Mouse (Mus musculus): ENCODE results near the gene Gm10719. TPM values are rescaled to one million over a fixed set of nuclear protein-coding genes. Genes with fewer than 3 reads are reported as not detected.
"Not testable (repeated sequence)": the region's sequence is repeated elsewhere in the genome, so short reads cannot be mapped to it uniquely, and the experiment has no call there.

Gm10719 gene
- 2.6 and 4.7 TPM in 2 replicates for total RNA-seq (2021)
- long read RNA-seq = 0 reads

DNA sequence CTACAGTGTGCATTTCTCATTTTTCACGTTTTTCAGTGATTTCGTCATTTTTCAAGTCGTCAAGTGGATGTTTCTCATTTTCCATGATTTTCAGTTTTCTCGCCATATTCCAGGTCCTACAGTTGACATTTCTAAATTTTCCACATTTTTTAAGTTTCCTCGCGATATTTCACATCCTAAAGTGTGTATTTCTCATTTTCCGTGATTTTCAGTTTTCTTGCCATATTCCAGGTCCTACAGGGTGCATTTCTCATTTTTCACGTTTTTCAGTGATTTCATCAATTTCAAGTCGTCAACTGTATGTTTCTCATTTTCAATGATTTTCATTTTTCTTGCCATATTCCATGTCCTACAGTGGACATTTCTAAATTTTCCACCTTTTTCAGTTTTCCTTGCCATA is at the start of gene Gm10719:
Gene Gm10719, plus strand, starts transcription at position 301 of the 400 bp plus-strand sequence.
- DNase-seq = not testable (repeated sequence)

DNA sequence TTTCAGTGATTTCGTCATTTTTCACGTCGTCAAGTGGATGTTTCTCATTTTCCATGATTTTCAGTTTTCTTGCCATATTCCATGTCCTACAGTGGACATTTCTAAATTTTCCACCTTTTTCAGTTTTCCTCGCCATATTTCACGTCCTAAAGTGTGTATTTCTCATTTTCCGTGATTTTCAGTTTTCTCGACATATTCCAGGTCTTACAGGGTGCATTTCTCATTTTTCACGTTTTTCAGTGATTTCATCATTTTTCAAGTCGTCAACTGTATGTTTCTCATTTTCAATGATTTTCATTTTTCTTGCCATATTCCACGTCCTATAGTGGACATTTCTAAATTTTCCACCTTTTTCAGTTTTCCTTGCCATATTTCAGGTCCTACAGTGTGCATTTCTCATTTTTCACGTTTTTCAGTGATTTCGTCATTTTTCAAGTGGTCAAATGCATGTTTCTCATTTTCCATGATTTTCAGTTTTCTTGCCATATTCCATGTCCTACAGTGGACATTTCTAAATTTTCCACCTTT is 16.7 kb upstream of the Gm10719 start, which contains the start of gene Gm10722:
Gene Gm10722, plus strand, starts transcription at position 478 of the 528 bp plus-strand sequence.
- not testable (repeated sequence) for DNase-seq

DNA sequence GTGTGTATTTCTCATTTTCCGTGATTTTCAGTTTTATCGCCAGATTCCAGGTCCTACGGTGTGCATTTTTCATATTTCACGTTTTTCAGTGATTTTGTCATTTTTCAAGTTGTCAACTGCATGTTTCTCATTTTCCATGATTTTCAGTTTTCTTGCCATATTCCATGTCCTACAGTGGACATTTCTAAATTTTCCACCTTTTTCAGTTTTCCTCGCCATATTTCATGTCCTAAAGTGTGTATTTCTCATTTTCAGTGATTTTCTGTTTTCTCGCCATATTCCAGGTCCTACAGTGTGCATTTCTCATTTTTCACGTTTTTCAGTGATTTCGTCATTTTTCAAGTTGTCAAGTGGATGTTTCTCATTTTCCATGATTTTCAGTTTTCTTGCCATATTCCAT is 16.2 kb upstream of the Gm10719 start:
- DNase-seq = not testable (repeated sequence)

- DNase-seq = peak; percentile 100
Observed at GRCm38 (mm10) chr9:3001948-3002659, 15.1 kb upstream of the Gm10719 start.

- DNase-seq = not testable (repeated sequence)
Observed at GRCm38 (mm10) chr9:3002794-3003396, 14.3 kb upstream of the Gm10719 start, which contains the start of gene Gm11168. Gm11168 (plus strand) TSS chr9:3003346.

- not testable (repeated sequence) for DNase-seq
Observed at GRCm38 (mm10) chr9:3006179-3006578, 11.0 kb upstream of the Gm10719 start.

GRCm38 (mm10) chr9:3006636-3007035 is 10.6 kb upstream of the Gm10719 start:
- not testable (repeated sequence) for DNase-seq

DNA sequence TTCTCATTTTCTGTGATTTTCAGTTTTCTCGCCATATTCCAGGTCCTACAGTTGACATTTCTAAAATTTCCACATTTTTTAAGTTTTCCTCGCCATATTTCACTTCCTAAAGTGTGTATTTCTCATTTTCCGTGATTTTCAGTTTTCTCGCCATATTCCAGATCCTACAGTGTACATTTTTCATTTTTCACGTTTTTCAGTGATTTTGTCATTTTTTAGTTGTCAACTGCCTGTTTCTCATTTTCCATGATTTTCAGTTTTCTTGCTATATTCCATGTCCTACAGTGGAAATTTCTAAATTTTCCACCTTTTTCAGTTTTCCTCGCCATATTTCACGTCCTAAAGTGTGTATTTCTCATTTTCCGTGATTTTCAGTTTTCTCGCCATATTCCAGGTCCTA is 9.9 kb upstream of the Gm10719 start:
- not testable (repeated sequence) for DNase-seq

DNA sequence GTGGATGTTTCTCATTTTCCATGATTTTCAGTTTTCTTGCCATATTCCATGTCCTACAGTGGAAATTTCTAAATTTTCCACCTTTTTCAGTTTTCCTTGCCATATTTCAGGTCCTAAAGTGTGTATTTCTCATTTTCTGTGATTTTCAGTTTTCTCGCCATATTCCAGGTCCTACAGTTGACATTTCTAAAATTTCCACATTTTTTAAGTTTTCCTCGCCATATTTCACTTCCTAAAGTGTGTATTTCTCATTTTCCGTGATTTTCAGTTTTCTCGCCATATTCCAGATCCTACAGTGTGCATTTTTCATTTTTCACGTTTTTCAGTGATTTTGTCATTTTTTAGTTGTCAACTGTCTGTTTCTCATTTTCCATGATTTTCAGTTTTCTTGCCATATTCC is 7.9 kb upstream of the Gm10719 start:
- DNase-seq = not testable (repeated sequence)

DNA sequence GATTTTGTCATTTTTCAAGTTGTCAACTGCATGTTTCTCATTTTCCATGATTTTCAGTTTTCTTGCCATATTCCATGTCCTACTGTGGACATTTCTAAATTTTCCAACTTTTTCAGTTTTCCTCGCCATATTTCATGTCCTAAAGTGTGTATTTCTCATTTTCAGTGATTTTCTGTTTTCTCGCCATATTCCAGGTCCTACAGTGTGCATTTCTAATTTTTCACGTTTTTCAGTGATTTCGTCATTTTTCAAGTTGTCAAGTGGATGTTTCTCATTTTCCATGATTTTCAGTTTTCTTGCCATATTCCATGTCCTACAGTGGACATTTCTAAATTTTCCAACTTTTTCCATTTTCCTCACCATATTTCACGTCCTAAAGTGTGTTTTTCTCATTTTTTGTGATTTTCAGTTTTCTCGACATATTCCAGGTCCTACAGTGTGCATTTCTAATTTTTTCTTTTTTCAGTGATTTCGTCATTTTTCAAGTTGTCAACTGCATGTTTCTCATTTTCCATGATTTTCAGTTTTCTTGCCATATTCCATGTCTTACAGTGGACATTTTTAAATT is 5.1 kb upstream of the Gm10719 start:
- not testable (repeated sequence) for DNase-seq

- not testable (repeated sequence) for DNase-seq
Observed at GRCm38 (mm10) chr9:3012733-3013279, 4.4 kb upstream of the Gm10719 start, which contains the start of gene Gm10721. Gm10721 (plus strand) TSS chr9:3013140.

GRCm38 (mm10) chr9:3015354-3015753 is 1.9 kb upstream of the Gm10719 start, which contains the start of gene Gm10720:
Gm10720 (plus strand) TSS chr9:3015654.
- not testable (repeated sequence) for DNase-seq

DNA sequence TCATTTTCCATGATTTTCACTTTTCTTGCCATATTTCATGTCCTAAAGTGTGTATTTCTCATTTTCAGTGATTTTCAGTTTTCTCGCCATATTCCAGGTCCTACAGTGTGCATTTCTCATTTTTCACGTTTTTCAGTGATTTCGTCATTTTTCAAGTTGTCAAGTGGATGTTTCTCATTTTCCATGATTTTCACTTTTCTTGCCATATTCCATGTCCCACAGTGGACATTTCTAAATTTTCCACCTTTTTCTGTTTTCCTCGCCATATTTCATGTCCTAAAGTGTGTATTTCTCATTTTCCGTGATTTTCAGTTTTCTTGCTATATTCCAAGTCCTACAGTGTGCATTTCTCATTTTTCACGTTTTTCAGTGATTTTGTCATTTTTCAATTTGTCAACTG is 1.3 kb upstream of the Gm10719 start:
- DNase-seq = not testable (repeated sequence)

DNA sequence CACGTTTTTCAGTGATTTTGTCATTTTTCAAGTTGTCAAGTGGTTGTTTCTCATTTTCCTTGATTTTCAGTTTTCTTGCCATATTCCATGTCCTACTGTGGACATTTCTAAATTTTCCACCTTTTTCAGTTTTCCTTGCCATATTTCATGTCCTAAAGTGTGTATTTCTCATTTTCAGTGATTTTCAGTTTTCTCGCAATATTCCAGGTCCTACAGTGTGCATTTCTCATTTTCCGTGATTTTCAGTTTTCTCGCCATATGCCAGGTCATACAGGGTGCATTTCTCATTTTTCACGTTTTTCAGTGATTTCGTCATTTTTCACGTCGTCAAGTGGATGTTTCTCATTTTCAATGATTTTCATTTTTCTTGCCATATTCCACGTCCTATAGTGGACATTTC is 1.7 kb downstream of the Gm10719 start:
- peak; percentile 90 for DNase-seq

GRCm38 (mm10) chr9:3019835-3020727 is 2.9 kb downstream of the Gm10719 start:
- peak; percentile 78 for DNase-seq

- not testable (repeated sequence) for DNase-seq
Observed at GRCm38 (mm10) chr9:3022316-3023008, 5.3 kb downstream of the Gm10719 start.

GRCm38 (mm10) chr9:3023312-3023984 is 6.2 kb downstream of the Gm10719 start, which contains the start of gene Gm10718:
Gm10718 (plus strand) TSS chr9:3023547.
- not testable (repeated sequence) for DNase-seq

DNA sequence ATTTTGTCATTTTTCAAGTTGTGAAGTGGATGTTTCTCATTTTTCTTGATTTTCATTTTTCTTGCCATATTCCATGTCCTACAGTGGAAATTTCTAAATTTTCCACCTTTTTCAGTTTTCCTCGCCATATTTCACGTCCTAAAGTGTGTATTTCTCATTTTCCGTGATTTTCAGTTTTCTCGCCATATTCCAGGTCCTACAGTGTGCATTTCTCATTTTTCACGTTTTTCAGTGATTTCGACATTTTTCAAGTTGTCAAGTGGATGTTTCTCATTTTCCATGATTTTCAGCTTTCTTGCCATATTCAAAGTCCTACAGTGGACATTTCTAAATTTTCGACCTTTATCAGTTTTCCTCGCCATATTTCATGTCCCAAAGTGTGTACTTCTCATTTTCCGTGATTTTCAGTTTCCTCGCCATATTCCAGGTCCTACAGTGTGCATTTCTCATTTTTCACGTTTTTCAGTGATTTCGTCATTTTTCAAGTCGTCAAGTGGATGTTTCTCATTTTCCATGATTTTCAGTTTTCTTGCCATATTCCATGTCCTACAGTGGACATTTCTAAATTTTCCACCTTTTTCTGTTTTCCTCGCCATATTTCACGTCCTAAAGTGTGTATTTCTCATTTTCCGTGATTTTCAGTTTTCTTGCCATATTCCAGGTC is 6.9 kb downstream of the Gm10719 start:
- not testable (repeated sequence) for DNase-seq

- not testable (repeated sequence) for DNase-seq
Observed at GRCm38 (mm10) chr9:3024912-3025467, 7.8 kb downstream of the Gm10719 start, which contains the start of gene Gm10717. Gm10717 (plus strand) TSS chr9:3025417.

All from adrenal gland, postnatal 25 days (tissue).